Mouse (Mus musculus) heart, embryonic 11.5 days (tissue): ENCODE measurements at regions not wholly inside any gene's neighbourhood (a gene's known extent, or its start where the extent isn't known, plus 50 kb on each side); places are given as distances from the start of the nearest gene placed in this dataset.

Experiments used
- ATAC-seq: fragments of 200-750 bp; cut with Nextera tagmentation; replicated peaks from 2 replicates; pipeline ENCODE4 v1.8.0; 2017; ENCODE audit warnings: moderate library complexity; ENCODE audit not compliant: insufficient number of reproducible peaks, low FRiP score, low TSS enrichment
- H3K27ac ChIP-seq: fragments of 300-500 bp; sonication (generic); 2 replicates; pipeline ENCODE4 v1.5.1; 2014; ENCODE audit warnings: mild to moderate bottlenecking, low read depth, low read length
- H3K27me3 ChIP-seq: fragments of 300-500 bp; sonication (generic); 2 replicates; pipeline ENCODE4 v1.6.1; 2014; ENCODE audit warnings: mild to moderate bottlenecking, low read length, mixed read lengths; ENCODE audit not compliant: control insufficient read depth, insufficient read depth
- H3K36me3 ChIP-seq: fragments of 300-500 bp; sonication (generic); 2 replicates; pipeline ENCODE4 v1.6.1; 2014; ENCODE audit warnings: mild to moderate bottlenecking, low read length, moderate library complexity, mixed read lengths; ENCODE audit not compliant: control insufficient read depth, insufficient read depth
- H3K4me1 ChIP-seq: fragments of 300-500 bp; sonication (generic); 2 replicates; pipeline ENCODE4 v1.6.1; 2014; ENCODE audit warnings: low read length; ENCODE audit not compliant: control insufficient read depth, insufficient read depth
- H3K4me2 ChIP-seq: fragments of 300-500 bp; sonication (generic); 2 replicates; pipeline ENCODE4 v1.6.1; 2014; ENCODE audit warnings: mild to moderate bottlenecking, moderate library complexity
- H3K4me3 ChIP-seq: fragments of 300-500 bp; sonication (generic); 2 replicates; pipeline ENCODE4 v1.5.1; 2014; ENCODE audit warnings: low read depth, low read length
- H3K9ac ChIP-seq: fragments of 300-500 bp; sonication (generic); 2 replicates; pipeline ENCODE4 v1.6.1; 2014; ENCODE audit warnings: mild to moderate bottlenecking, low read depth, low read length, moderate library complexity
- H3K9me3 ChIP-seq: fragments of 300-500 bp; sonication (generic); replicated peaks from 2 replicates; pipeline ENCODE4 v1.6.1; 2016; ENCODE audit warnings: low read length; ENCODE audit not compliant: control insufficient read depth
- WGBS: fragments of 180-500 bp; shearing (Covaris S2); extraction: QIAGEN DNeasy Blood & Tissue Kit; methylation state at CpG from one replicate; pipeline ENCODE4 v1.1.7; 2014; ENCODE audit not compliant: insufficient replicate concordance; 5-methylcytosine and 5-hydroxymethylcytosine counted together

DNA sequence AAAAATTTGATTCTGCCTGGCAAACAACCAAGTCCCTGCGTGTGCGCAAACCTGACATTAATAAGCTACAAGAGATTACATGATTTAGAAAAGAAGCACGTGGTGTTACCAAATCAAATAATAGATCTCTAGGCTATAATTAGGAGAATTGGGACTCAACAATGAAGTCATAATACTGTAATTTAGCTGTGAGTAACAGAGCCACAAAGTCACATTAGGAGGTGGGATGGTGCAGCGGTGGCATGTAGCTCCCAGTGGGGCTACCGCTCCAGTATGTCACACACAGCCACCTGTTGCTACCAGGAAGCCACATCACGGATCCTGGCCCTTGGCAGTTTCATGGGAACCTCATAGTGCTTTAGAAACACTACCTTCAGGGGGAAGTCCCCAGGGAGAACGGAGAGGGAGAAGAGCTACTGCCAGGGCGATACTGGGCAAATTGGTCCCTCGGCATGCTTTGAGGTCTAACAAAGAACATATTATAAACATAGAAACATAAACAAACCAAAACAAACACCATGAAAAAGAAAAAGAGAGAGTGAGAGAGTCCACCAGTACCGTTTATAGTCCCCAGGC lies 551.2 kb downstream of the Insc start:
- Histone ChIP-seq H3K9me3 (no peaks in the 10 kb centered on the region), H3K4me3 (no peak overlapping the region), H3K27me3 (no peaks in the 10 kb centered on the region), H3K4me2 (no peak overlapping the region), H3K27ac (no peak overlapping the region), H3K36me3 (no peaks in the 10 kb centered on the region), H3K9ac (no peak overlapping the region), H3K4me1 (peaks cover 4% of the 10 kb centered on the region; the same call in 1 of the 2 replicates)
- no peak for ATAC-seq
- 79% methylated on average over 10 of the region's 10 CpGs for WGBS

DNA sequence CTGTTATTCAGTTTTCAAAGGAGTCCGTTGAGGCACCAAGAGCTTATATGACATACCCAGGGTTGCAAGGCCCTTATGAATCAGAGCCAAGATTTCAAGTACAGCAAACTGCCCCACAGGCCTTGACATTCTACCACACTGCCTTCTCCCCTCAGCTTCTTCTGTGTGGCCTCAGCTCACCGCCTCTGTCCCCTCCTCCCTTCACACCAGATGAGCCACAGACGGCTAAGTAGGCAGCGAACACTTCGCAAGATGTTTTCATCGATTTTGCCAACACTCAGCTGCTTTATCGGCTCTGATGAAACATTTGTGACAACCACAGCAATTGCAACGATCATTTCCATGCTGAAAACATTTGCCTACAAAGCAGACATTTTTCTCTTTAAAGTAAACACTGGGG lies 556.7 kb downstream of the Insc start:
- H3K4me1 ChIP-seq = peaks cover 7% of the 10 kb centered on the region; the same call in 1 of the 2 replicates
- H3K9ac ChIP-seq = no peak overlapping the region
- ATAC-seq = no peak
- H3K9me3 ChIP-seq = no peaks in the 10 kb centered on the region
- 77% methylated on average over 8 of the region's 8 CpGs for WGBS
- no peak overlapping the region for H3K27ac ChIP-seq
- H3K27me3 ChIP-seq = no peaks in the 10 kb centered on the region
- no peak overlapping the region for H3K4me3 ChIP-seq
- H3K36me3 ChIP-seq = no peaks in the 10 kb centered on the region
- no peak overlapping the region for H3K4me2 ChIP-seq

DNA sequence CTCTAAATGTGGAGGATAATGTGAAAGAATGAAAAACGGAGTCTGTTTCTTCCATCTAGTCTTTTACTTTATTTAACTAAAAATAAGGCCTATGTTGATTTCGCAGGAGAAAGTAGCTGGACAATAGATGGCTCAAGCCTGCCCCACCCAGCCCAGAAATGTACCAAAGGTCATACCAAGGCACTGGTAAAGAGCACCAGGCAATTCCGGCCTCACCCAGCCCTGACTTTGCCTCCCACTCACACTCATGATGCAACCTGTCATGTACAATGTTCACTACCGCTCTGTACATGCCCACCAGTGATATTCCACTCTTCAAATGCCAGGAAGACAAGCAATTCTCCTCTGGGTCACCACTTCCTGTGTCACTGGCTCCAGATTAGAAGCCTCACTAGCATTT lies 564.9 kb downstream of the Insc start:
- 79% methylated on average over 4 of the region's 4 CpGs for WGBS
- no peak for ATAC-seq

DNA sequence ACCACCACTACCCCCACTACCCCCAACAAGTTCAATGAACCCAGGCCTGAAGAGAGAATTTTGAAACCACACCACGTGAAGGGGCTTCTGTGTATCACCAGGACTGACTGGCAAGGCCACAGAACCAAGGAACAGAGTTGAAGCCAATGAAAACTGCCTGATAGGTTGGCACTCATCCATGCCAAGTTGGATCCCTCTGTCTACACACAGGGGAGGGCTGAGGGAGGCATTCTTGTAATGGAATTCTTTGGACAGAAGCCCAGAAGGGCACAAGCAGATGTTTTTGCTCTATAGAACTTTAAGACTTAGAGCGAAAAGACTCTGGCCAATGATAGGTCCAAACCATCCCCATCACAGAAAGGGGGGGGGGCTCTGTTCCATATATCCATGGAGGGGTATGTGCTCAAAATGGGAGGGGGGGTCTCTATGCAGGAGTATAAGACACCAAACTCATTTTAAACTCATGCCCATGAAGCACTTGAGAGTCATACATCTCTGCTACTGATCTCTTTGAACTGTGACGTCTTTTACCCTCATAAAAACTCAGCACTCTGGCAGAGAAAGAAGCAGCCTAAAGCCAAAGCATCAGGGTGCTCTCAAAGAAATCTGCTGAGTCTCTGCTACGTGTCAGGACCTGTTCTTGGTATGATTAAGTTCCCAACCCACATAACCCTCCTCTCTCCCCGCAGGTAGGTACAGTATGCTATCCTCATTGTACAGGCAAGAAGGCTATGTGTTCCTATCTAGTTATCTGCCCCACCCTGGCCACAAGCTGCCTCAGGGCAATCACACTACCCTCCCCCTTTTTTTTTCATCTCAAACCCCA lies 567.1 kb downstream of the Insc start:
- Histone ChIP-seq H3K27ac (no peak overlapping the region), H3K4me3 (no peak overlapping the region)

More for the DNA sequence above, 564.9 kb downstream of the Insc start:
- H3K9me3 ChIP-seq = no peaks in the 10 kb centered on the region
- no peak overlapping the region for H3K27ac ChIP-seq
- H3K4me2 ChIP-seq = no peak overlapping the region
- no peaks in the 10 kb centered on the region for H3K27me3 ChIP-seq
- no peak overlapping the region for H3K9ac ChIP-seq
- H3K4me3 ChIP-seq = no peak overlapping the region
- peaks cover 21% of the 10 kb centered on the region for H3K4me1 ChIP-seq
- no peaks in the 10 kb centered on the region for H3K36me3 ChIP-seq

DNA sequence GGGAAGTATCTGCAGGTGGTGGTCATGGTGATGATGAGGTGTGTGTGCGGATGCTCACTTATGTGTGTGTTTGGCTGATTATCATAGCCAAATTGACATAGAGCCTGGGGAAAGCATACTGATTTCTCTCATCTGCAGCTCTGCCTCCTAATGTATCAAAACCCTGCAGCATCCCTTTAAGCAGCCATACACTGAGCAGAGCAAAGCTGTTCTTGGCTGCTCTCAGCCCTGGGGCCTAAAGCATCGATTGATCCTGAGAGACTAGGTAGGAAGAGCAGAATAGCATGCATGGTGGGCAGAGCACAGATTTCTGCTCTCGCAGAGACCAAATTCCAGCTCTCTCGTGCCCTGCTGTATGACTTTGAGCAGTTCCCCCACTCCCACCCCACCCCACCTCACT lies 576.0 kb downstream of the Insc start:
- H3K27me3 ChIP-seq = no peaks in the 10 kb centered on the region
- H3K9me3 ChIP-seq = no peaks in the 10 kb centered on the region
- no peak overlapping the region for H3K27ac ChIP-seq
- no peaks in the 10 kb centered on the region for H3K36me3 ChIP-seq
- H3K4me2 ChIP-seq = no peak overlapping the region
- H3K9ac ChIP-seq = no peak overlapping the region
- H3K4me1 ChIP-seq = peaks cover 19% of the 10 kb centered on the region
- no peak for ATAC-seq
- no peak overlapping the region for H3K4me3 ChIP-seq
- 73% methylated on average over 4 of the region's 4 CpGs for WGBS

More for the DNA sequence above, 567.1 kb downstream of the Insc start:
- no peak overlapping the region for H3K4me2 ChIP-seq
- no peaks in the 10 kb centered on the region for H3K27me3 ChIP-seq
- WGBS = 65% methylated on average over 5 of the region's 5 CpGs
- no peaks in the 10 kb centered on the region for H3K36me3 ChIP-seq
- H3K9ac ChIP-seq = no peak overlapping the region
- ATAC-seq = no peak
- H3K4me1 ChIP-seq = peaks cover 14% of the 10 kb centered on the region; the same call in 1 of the 2 replicates
- no peaks in the 10 kb centered on the region for H3K9me3 ChIP-seq

DNA sequence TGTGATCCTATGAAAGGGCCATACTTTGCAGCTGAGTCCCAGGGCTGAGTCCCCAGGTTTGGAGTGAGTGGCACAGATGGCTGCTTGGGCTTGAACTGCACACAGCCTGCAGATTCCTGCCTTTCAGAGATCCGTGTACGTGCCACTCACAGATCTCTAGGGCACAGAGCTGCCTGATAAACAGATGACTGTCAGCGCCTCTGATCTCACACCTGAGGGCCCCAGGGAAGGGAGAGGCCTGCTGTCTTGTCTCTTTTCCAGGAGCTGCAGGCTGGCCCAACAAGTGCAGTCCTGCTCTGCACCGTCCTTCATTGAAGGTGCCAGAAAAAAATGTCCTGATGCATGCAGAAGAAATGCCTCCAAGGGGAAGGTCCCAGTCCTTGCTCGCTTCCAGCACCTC lies 579.5 kb downstream of the Insc start:
- Histone ChIP-seq H3K27ac (no peak overlapping the region; the same call in 1 of the 2 replicates), H3K4me1 (peaks cover 19% of the 10 kb centered on the region), H3K4me2 (no peak overlapping the region), H3K27me3 (no peaks in the 10 kb centered on the region), H3K36me3 (no peaks in the 10 kb centered on the region), H3K9me3 (no peaks in the 10 kb centered on the region), H3K4me3 (no peak overlapping the region), H3K9ac (no peak overlapping the region)
- ATAC-seq = no peak
- WGBS = 40% methylated on average over 5 of the region's 5 CpGs

DNA sequence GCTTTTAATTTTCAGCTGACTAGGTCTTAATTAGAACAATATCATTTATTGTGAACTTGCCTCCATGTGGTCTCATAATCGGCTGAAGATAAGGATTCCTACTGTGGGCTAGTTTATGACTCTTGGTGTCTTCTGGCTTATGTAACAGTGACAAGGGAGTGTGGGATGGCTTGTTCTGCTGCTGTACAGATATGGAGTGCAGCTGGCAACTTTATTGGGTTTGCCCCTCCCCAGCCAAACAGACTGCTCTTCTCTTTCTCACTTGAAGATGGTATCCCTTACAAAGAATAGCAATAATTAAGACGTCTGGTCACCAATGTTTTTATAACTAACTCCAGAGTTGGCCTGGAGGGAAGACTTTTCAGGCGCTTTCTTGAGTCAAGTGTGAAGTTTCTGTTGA lies 584.8 kb downstream of the Insc start:
- H3K27ac ChIP-seq = no peak overlapping the region
- H3K9ac ChIP-seq = no peak overlapping the region
- no peak overlapping the region for H3K4me2 ChIP-seq
- WGBS = 58% methylated on average over 3 of the region's 3 CpGs
- no peaks in the 10 kb centered on the region for H3K36me3 ChIP-seq
- peaks cover 11% of the 10 kb centered on the region for H3K4me1 ChIP-seq
- no peak for ATAC-seq
- no peaks in the 10 kb centered on the region for H3K27me3 ChIP-seq
- H3K9me3 ChIP-seq = no peaks in the 10 kb centered on the region
- H3K4me3 ChIP-seq = no peak overlapping the region

DNA sequence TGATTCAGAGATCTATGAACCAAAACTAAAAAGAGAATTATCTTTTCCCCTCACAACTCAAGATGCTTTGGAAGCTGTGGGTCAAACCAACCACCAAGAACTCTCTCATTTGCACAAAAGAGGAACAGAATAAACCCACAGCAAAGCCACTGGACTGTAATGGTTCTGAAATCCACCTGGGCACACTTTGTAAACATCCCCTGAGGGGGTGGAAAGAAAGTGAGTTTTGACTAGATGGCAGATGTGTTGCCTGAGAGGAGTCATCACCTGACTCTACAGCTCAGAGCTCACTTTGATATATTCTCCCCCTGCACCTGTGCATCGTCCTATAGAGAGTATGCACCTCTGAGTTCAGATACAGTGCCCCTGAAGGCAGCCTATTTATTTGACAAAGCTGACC lies 588.2 kb downstream of the Insc start:
- H3K4me2 ChIP-seq = no peak overlapping the region
- no peak overlapping the region for H3K4me3 ChIP-seq
- H3K27ac ChIP-seq = no peak overlapping the region
- H3K36me3 ChIP-seq = no peaks in the 10 kb centered on the region
- ATAC-seq = no peak
- 72% methylated on average over 1 of the region's 1 CpGs for WGBS
- no peaks in the 10 kb centered on the region for H3K9me3 ChIP-seq
- no peaks in the 10 kb centered on the region for H3K27me3 ChIP-seq
- no peaks in the 10 kb centered on the region for H3K4me1 ChIP-seq
- no peak overlapping the region for H3K9ac ChIP-seq
